Mouse (Mus musculus) left cerebral cortex, postnatal 36 days (tissue): ENCODE measurements around the gene Rtp4. TPM values are rescaled to one million over a fixed set of nuclear protein-coding genes. Genes with fewer than 3 reads are reported as not detected.

Experiments used
- DNase-seq, 2 experiments: peaks; one replicate each; pipeline ENCODE4 v3.0.0; 2021 to 2022; ENCODE audit warnings: low spot score in 2 of 2, mixed read lengths in 1 of 2
- intact Hi-C: fragments of 180-260 bp; cut with DNase I; formaldehyde crosslinking; loops from one replicate; pipeline ENCODE4 v1.15.1; 2025
- total RNA-seq, 2 experiments: library from RNA; stranded (reverse); gene quantifications; 2 replicates each; pipeline ENCODE4 v1.2.3; 2021

The Rtp4 gene
- 1 to 10 TPM; 1.9 TPM for total RNA-seq

DNA sequence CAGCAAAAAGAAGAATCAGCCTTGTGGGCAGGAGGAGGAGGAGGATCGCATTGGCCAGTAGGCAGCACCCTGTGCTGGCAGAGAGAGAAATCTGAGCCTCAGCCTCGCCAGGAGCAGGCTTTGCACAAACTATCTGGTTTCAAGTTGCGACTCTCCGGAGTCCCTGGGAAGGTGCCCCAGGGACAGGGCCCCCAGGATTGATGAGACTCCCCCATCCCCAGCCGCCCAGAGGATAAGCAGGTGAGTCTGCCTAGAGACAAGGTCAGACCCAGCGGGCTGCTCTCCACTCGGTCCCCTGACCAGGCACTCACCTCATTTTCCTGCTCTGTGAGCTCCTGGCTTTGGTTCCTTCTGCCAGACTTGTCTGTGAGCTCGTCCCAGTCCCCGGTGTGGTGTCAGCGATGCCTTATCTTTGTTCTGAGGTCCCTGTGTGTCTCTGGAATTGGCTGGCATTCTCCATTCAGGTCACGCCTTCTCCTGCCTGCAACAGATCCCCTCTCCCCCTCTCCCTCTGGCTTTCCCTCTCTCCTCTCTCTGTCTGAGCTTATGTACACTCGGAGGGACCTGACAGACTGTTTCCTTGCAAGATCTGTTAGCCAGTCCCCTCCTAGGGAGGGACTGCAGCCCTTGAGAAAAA is at the start of gene Rtp4, which contains the start of gene Masp1:
Gene Rtp4 (plus strand): TSS at position 57 of the 637 bp plus-strand sequence.
Gene Masp1 (minus strand): TSS at position 581 of the 637 bp plus-strand sequence.
- intact Hi-C loops: no loop called here

DNA sequence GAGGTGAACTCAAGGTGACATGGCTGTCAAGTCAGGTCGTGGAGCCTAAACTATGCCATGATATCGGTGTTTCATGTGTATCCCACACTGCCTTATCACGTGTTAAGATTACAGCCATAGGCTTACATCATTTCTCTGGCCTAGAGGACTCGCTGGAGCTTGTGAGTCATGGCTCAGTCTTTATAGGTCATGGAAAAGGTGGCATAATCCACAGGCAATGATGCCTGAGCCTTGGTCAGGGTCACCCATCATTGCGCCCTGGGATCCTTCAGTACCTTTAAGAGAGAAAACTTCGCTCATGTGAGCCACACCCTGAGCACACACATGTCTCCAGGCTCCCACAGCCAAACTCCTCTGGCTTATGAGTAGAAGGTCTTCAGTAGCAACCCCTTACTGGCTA is 48.5 kb upstream of the Rtp4 start:
- no peak for DNase-seq
- intact Hi-C loops: no loop called here

More for the DNA sequence above, at the start of gene Rtp4, which contains the start of gene Masp1:
- DNase-seq: peak; percentile 62 to 63

- intact Hi-C loops: no loop called here
Measured at GRCm38 (mm10) chr16:23472046-23472445, 48.0 kb upstream of the Rtp4 start.

DNA sequence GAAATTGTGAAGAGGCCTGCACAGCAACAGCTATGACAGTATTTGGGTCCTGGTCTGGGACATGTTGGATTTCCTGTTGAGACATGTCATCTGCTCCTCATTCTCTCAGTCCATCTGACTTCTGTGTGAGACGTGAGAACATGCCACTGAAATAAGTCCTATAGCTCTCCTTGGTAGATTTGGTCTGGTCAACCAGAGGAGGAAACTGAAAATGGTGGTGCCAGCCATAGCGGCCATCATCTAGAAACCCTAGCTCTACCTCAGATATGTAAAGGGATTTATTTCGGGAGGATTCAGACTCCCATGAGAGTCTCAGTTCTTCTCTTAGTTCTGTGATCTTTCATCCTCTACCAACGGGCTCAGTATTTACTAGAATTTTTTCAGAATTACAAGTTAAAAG is 44.4 kb upstream of the Rtp4 start:
- intact Hi-C loops: no loop called here
- no peak for DNase-seq

More at GRCm38 (mm10) chr16:23472046-23472445, 48.0 kb upstream of the Rtp4 start:
- DNase-seq: no peak

DNA sequence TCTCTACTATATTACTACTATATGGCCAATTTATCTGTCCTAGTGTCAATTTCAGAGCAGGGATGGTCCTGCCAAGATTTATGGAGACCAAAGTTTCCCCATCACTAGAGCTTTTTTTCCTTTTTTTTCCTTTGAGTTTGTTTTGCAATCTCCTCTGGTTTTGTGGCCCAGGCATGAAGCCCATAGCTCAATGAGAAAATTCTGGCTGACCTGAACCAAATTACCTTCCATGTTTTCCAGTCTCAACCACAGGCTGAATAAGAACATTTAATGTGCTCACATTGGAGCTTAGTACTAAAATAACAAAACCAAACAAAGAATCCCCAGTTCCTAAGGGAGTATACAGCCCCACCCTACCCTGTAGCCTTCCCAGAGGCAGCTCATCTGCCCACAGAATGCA is 43.5 kb upstream of the Rtp4 start:
- no peak for DNase-seq
- intact Hi-C loops: no loop called here

DNA sequence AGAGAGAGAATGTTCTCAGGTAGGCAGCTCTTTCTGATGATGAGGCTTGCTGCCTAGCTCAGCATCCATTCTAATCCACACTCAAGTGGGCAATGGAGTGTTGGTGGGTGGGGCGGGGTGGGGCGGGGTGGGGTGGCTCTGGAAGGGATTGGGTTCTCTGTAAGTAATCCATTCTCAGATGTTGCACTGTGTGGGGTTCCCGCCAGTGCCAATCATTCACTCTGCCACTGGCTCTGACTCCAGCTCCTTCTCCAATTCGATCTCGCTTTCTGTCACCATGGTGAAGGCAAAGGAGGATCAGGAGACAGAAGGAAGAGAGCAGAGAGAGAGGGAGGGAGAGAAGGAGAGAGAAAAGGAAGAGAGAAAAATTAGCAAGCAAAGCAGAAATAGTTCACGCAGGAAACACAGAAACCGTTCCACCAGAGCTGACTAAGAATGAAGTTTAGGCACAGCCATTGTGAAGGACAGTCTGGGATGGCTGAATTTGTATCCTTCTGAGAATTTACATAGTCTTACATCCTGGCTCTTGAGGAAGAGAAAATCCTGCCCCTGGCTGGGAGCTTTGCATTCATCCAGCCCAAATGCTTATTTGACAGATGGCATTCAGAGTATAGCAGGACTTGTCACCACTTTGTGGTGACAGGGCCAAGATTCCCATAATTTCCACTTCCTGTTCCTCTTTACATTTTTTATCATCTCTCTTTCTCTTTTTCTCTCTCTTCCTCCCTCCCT is 40.1 kb upstream of the Rtp4 start:
- intact Hi-C loops: no loop called here

GRCm38 (mm10) chr16:23482218-23482617 is 37.9 kb upstream of the Rtp4 start:
- DNase-seq: no peak
- intact Hi-C loops: no loop called here

More for the DNA sequence above, 40.1 kb upstream of the Rtp4 start:
- no peak for DNase-seq

DNA sequence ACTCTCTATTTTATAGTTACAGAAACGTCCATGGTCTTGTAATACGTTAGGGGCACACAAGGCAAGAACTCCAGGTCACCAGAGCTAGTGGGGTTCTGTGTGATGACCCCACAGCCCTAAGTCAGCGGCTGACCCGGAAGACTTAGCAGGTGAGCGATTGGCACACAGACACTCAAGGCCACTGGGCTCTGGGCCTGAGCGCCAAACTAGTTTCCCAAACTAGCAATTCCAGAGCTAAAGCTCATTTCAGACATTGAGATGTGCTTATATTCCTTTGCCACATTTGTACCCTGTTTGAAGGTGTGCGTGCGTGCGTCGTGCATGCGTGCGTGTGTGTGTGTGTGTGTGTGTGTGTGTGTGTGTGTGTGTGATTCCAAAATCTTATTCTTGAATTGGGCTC is 37.2 kb upstream of the Rtp4 start:
- no peak for DNase-seq
- intact Hi-C loops: no loop called here

- intact Hi-C loops: no loop called here
- DNase-seq: no peak
Measured at GRCm38 (mm10) chr16:23483292-23483691, 36.8 kb upstream of the Rtp4 start.

DNA sequence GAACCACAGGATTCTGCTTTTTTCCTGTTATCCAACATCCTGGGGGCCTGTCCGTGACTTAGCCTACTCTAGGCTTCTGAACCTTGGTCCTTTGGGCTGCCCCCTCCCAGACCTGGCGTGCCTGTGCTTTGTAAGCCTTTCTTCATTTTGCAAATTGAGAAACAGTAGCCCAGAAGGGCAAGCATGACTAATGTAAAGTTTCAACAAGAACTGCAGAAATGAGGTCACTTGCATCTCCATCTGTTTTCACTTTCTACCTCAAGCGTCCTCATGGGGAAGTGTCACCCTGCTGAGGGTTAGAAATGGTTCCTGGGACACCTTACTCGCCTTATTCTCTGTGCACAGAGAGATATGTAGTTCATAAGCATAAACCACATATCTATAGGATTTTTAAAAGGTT is 27.3 kb upstream of the Rtp4 start:
- intact Hi-C loops: no loop called here
- DNase-seq: no peak

GRCm38 (mm10) chr16:23496245-23496924 is 23.7 kb upstream of the Rtp4 start:
- intact Hi-C loops: no loop called here
- DNase-seq: no peak

- intact Hi-C loops: no loop called here
Measured at GRCm38 (mm10) chr16:23497440-23497839, 22.7 kb upstream of the Rtp4 start.

GRCm38 (mm10) chr16:23497881-23498280 is 22.2 kb upstream of the Rtp4 start:
- DNase-seq: no peak
- intact Hi-C loops: no loop called here

More at GRCm38 (mm10) chr16:23497440-23497839, 22.7 kb upstream of the Rtp4 start:
- no peak for DNase-seq

GRCm38 (mm10) chr16:23498691-23499131 is 21.4 kb upstream of the Rtp4 start:
- no peak for DNase-seq

DNA sequence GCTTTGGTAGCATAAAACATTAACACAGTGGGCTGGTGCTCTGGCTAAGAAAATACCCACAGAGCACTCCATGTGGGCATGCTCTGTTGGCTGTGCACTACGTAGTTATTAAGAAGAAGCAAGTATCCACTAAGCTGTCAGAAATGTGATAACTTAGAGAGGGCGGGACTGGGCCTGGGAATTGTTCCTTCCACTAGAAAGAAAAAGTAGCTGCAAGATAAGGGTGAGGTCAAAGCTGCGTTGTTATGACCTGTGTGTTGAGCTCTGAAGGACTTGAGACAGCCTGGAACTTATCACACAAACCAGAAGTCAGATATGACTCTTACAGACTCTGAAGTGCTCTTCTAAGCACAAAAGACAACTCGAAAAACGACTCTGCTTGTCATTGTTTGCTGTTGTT is 19.5 kb upstream of the Rtp4 start:
- no peak for DNase-seq
- intact Hi-C loops: no loop called here

More at GRCm38 (mm10) chr16:23498691-23499131, 21.4 kb upstream of the Rtp4 start:
- intact Hi-C loops: no loop called here

DNA sequence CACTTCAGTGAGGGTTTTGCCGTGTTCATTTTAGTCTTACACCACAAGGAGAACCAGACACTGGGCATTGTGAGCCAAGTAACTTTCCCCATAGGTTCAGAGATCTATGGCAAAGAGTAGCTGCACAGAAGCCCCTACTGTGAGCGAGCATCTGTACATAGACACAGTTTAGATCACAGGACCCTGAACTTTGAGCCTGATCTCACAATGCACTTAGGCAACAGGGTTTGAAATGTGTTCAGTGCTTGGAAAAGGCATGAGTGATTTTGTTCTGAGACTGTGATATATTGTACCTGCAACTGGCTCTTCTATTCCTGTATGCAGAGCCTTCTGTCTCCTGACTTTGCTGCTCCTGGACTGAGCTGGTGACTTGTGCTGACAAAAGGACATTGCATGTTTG is 18.8 kb upstream of the Rtp4 start:
- intact Hi-C loops: no loop called here
- no peak for DNase-seq

GRCm38 (mm10) chr16:23502478-23502877 is 17.6 kb upstream of the Rtp4 start:
- intact Hi-C loops: no loop called here
- DNase-seq: no peak

- intact Hi-C loops: no loop called here
- DNase-seq: no peak
Measured at GRCm38 (mm10) chr16:23503351-23503750, 16.7 kb upstream of the Rtp4 start.

DNA sequence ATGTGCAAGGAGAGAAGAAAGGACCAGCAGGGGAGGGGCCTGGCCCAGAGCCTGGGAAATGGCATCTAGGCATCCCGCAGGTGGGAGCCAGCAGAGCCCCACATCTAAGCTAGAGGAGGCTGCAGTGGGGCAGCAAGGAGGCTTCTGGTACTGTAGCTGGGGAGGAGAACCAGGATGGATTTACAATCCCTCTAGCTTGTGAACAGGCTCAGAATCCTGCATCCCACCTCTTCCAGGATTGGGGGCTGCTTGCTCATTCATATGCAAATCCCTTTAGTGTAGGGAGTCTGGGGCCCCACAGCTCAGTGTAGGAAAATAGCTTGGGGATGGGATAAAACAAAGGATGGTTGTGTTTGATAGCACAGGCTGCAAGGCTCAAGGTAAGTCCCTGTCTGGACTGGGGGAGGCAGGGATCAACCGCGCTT is 15.8 kb upstream of the Rtp4 start:
- intact Hi-C loops: no loop called here
- no peak for DNase-seq

GRCm38 (mm10) chr16:23505904-23506687 is 14.0 kb upstream of the Rtp4 start:
- no peak for DNase-seq
- intact Hi-C loops: no loop called here
